Mouse (Mus musculus) bone marrow macrophage, adult 2 months (primary cell): ENCODE data around the gene Numbl.

Source experiments
- CTCF ChIP-seq: IDR thresholded peaks from 2 replicates; pipeline ENCODE4 v1.5.1; 2012; ENCODE audit warnings: low read depth, mild to moderate bottlenecking, low read length, moderate library complexity
- POLR2A ChIP-seq: IDR thresholded peaks from 2 replicates; pipeline ENCODE4 v1.6.1; 2012; ENCODE audit warnings: mild to moderate bottlenecking, low read depth, low read length, borderline replicate concordance

- TF ChIP-seq POLR2A (no peak), CTCF (peak; percentile 35; the same call in 1 of the 2 replicates)
These were observed 27.4 kb downstream of the Numbl start for GRCm38 (mm10) chr7:27285698-27286066.
